ENCODE assay signal across 11 mouse cellular contexts in the genomic region with DNA sequence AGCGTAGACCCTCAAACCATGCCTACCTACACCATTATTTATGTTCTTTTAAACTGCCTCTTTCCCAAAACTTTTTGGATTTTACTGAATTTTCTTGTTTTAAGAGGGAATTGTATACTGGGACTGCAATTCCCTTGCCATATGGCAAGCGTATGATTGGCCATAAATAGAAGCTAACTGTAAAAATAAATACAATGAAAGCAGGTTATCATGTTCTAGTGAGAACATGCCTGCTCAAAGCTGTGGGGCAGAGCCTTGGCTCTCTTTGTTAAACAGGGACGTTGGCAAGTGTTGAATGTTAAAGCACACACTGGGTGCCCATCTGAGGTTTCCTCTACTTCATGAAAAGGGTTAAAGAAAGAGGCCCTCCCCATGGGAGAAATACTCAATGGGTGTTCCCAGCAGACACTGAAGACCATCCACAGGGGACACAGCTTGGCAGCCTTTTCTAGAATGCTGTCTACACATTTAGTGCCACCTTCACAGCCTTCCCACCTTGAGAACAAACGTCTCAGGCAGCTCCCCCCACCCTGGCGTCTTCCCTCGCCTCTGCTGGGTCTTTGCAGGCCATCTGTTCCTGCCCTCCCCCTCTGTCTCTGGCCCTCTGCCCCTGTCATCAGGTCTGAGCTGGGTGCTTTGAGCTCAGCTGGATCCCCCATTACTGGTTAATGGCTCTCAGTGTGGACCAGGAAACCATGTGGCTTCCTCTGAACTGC.
DNase-seq lines count a peak whose midpoint lies in the region; ATAC-seq and TF ChIP-seq lines count a peak whose summit lies in the region.
"Had no signal": no experiment of that assay in that cellular context is flagged by ENCODE, and none has a peak within 500 bp of the region (broad histone marks: within the 10 kb centered on the region; RNA-seq: fewer than 3 reads in every experiment).

No protein-coding gene starts in this region.

- no peak overlapping the region for H3K27ac ChIP-seq in kidney, embryonic 14.5 days (ENCODE audit: low read depth, low read length)
- H3K27ac ChIP-seq in forebrain, embryonic 11.5 days (ENCODE audit: low read depth, low read length): 0 out of 2 replicates have a peak overlapping the region, but pooled peaks have one; percentile 12
- H3K27ac ChIP-seq in left cerebral cortex, adult 2 months: peak overlapping the region; percentile 71
- no peak overlapping the region for H3K27ac ChIP-seq in neural tube, embryonic 14.5 days (ENCODE audit: low read depth, low read length)
- H3K27ac ChIP-seq: liver, embryonic 13.5 days; stomach, embryonic 15.5 days had no signal

- TF ChIP-seq CTCF in left cerebral cortex, adult 2 months (IDR thresholded peaks at IDR 0.05): no peak

- no peak overlapping the region for H3K4me3 ChIP-seq in kidney, embryonic 14.5 days (ENCODE audit: low read length)
- H3K4me3 ChIP-seq in forebrain, embryonic 11.5 days (ENCODE audit: low read depth, low read length): no peak overlapping the region
- H3K4me3 ChIP-seq in left cerebral cortex, adult 2 months: no peak overlapping the region
- H3K4me3 ChIP-seq in neural tube, embryonic 14.5 days (ENCODE audit: low read depth, low read length): no peak overlapping the region
- H3K4me3 ChIP-seq: liver, embryonic 13.5 days; stomach, embryonic 15.5 days had no signal

- no peaks in the 10 kb centered on the region for H3K36me3 ChIP-seq in kidney, embryonic 14.5 days (ENCODE audit: control insufficient read depth, insufficient read depth, low read length)
- no peaks in the 10 kb centered on the region for H3K36me3 ChIP-seq in forebrain, embryonic 11.5 days (ENCODE audit: control insufficient read depth, insufficient read depth, low read length)
- H3K36me3 ChIP-seq in neural tube, embryonic 14.5 days (ENCODE audit: control insufficient read depth, insufficient read depth, low read length): no peaks in the 10 kb centered on the region
- H3K36me3 ChIP-seq: liver, embryonic 13.5 days; stomach, embryonic 15.5 days had no signal

- ATAC-seq in kidney, embryonic 14.5 days (ENCODE audit: low FRiP score, low TSS enrichment): 0 out of 2 replicates have a peak, but pooled peaks have one; percentile 26
- ATAC-seq in forebrain, embryonic 11.5 days (replicated peaks; ENCODE audit: low FRiP score): peak; percentile 53; the same call in 1 of the 2 replicates
- peak; percentile 61 for ATAC-seq in neural tube, embryonic 14.5 days (ENCODE audit: low read depth)

- H3K4me2 ChIP-seq in kidney, embryonic 14.5 days (replicated peaks; ENCODE audit: low read depth, low read length): no peak overlapping the region
- H3K4me2 ChIP-seq in forebrain, embryonic 11.5 days (ENCODE audit: low read depth, low read length, severe bottlenecking): no peak overlapping the region
- H3K4me2 ChIP-seq in neural tube, embryonic 14.5 days (ENCODE audit: low read depth, low read length): no peak overlapping the region
- H3K4me2 ChIP-seq: liver, embryonic 13.5 days; stomach, embryonic 15.5 days had no signal

- no peak for DNase-seq in kidney, postnatal 14 days
- DNase-seq in forebrain, embryonic 11.5 days (ENCODE audit: low spot score): no peak
- peak in 1 of 2 experiments; percentile 54 for DNase-seq in left cerebral cortex, adult 2 months (ENCODE audit: extremely low spot score in 1 of 2, low spot score in 2 of 2)
- no peak for DNase-seq in gastrocnemius, postnatal 36 days
- DNase-seq in adrenal gland, adult 8-10 months: no peak
- no peak for DNase-seq in gastrocnemius, postnatal 4 days (ENCODE audit: low spot score in 2 of 2)
- DNase-seq: adrenal gland, postnatal 14 days; liver, embryonic 13.5 days had no signal

- intact Hi-C loops in left cerebral cortex, adult 2 months (cut with DNase I): loop anchor here (1.0 to 2.0 kb wide), 2 partner anchors 76 to 441 kb away; no protein-coding TSS in a partner anchor
- intact Hi-C loops in gastrocnemius, postnatal 36 days (cut with DNase I): no loop called here

- H3K4me1 ChIP-seq in kidney, embryonic 14.5 days (ENCODE audit: control insufficient read depth, insufficient read depth, low read length): peaks cover 40% of the 10 kb centered on the region
- H3K4me1 ChIP-seq in forebrain, embryonic 11.5 days (replicated peaks; ENCODE audit: control insufficient read depth, insufficient read depth, low read length): peaks cover 41% of the 10 kb centered on the region
- H3K4me1 ChIP-seq in neural tube, embryonic 14.5 days (ENCODE audit: control insufficient read depth, insufficient read depth, low read length): peaks cover 33% of the 10 kb centered on the region
- H3K4me1 ChIP-seq: liver, embryonic 13.5 days had no signal

- H3K9ac ChIP-seq in kidney, embryonic 14.5 days (ENCODE audit: low read depth, low read length): no peak overlapping the region
- 0 out of 2 replicates have a peak overlapping the region, but pooled peaks have one; percentile 8 for H3K9ac ChIP-seq in forebrain, embryonic 11.5 days (ENCODE audit: low read length)
- H3K9ac ChIP-seq in neural tube, embryonic 14.5 days (replicated peaks; ENCODE audit: low read depth, low read length): no peak overlapping the region
- H3K9ac ChIP-seq: liver, embryonic 13.5 days; stomach, embryonic 15.5 days had no signal

- H3K27me3 ChIP-seq in kidney, embryonic 14.5 days (ENCODE audit: control insufficient read depth, insufficient read depth, low read length): no peaks in the 10 kb centered on the region; the same call in 1 of the 2 replicates
- H3K27me3 ChIP-seq in forebrain, embryonic 11.5 days (ENCODE audit: control insufficient read depth, insufficient read depth, low read length): peaks cover 14% of the 10 kb centered on the region
- no peaks in the 10 kb centered on the region for H3K27me3 ChIP-seq in neural tube, embryonic 14.5 days (ENCODE audit: control insufficient read depth, insufficient read depth, low read length)
- H3K27me3 ChIP-seq: liver, embryonic 13.5 days; stomach, embryonic 15.5 days had no signal

- H3K9me3 ChIP-seq in kidney, embryonic 14.5 days (ENCODE audit: control insufficient read depth, low read length): no peaks in the 10 kb centered on the region
- no peaks in the 10 kb centered on the region for H3K9me3 ChIP-seq in forebrain, embryonic 11.5 days (ENCODE audit: control insufficient read depth, low read length)
- H3K9me3 ChIP-seq in neural tube, embryonic 14.5 days (ENCODE audit: control insufficient read depth, low read length): no peaks in the 10 kb centered on the region
- H3K9me3 ChIP-seq: liver, embryonic 13.5 days; stomach, embryonic 15.5 days had no signal

- WGBS in kidney, embryonic 14.5 days: 37% methylated on average over 6 of the region's 6 CpGs
- 34% methylated on average over 6 of the region's 6 CpGs for WGBS in forebrain, embryonic 11.5 days
- WGBS in neural tube, embryonic 14.5 days: 25% methylated on average over 6 of the region's 6 CpGs

Comparison
In these comparisons a context has a peak if more than half of its experiments do, and no peak if none do; other contexts are left out.
1. H3K27ac ChIP-seq: peak in forebrain, embryonic 11.5 days (single experiment) and left cerebral cortex, adult 2 months (single experiment); none in kidney, embryonic 14.5 days (single experiment) and neural tube, embryonic 14.5 days (single experiment).
2. Peak in every context shown above with its lines, with median percentiles within 50 percentile points of each other: ATAC-seq.